Mouse (Mus musculus): ENCODE measurements around the gene Mrpl16. TPM values are rescaled to one million over a fixed set of nuclear protein-coding genes. Genes with fewer than 3 reads are reported as not detected.

Mrpl16 gene
- polyA plus RNA-seq, 1 experiment from 2014 or later = 53.7 TPM

DNA sequence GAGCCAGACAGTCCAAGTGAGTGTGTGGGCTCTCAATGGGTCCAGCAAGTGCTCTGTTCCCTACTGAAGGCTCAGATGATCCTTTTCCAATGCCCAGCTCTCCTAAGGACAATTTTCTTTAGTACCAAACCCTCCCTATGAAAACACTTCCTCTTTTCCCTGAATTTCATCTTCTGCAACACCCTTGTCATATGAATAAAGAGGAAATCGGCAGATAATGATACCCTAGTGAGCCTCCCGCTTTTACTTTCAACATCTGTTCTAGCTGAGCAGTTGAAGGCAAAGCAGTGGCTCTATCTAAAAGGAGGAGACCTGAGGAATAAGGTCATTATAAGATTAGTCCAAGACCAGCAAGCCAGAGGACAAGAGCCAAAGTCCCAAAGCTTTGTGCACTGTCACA is 38.3 kb downstream of the Mrpl16 start:
- Histone ChIP-seq H3K4me3 (ENCODE audit: low read depth, low read length) (no peak overlapping the region), H3K9ac (replicated peaks; ENCODE audit: low read length) (no peak overlapping the region), H3K4me1 (ENCODE audit: control insufficient read depth, insufficient read depth, low read length) (no peaks in the 10 kb centered on the region), H3K4me2 (ENCODE audit: low read depth, low read length) (no peak overlapping the region), H3K36me3 (replicated peaks; ENCODE audit: control insufficient read depth, insufficient read depth, low read depth, low read length) (no peaks in the 10 kb centered on the region), H3K27ac (replicated peaks; ENCODE audit: low read depth, low read length) (no peak overlapping the region), H3K9me3 (replicated peaks; ENCODE audit: control insufficient read depth, low read length) (no peaks in the 10 kb centered on the region), H3K27me3 (ENCODE audit: control insufficient read depth, insufficient read depth, low read length) (no peaks in the 10 kb centered on the region)
- DNase-seq (ENCODE audit: low spot score) (no peak), ATAC-seq (replicated peaks; ENCODE audit: insufficient number of reproducible peaks, low FRiP score, low TSS enrichment, low read depth) (no peak)
- 83% methylated on average over 2 of the region's 2 CpGs for WGBS

GRCm38 (mm10) chr19:11810003-11810758 is 40.0 kb downstream of the Mrpl16 start:
- H3K4me1 ChIP-seq (ENCODE audit: control insufficient read depth, insufficient read depth, low read length) = no peaks in the 10 kb centered on the region
- H3K9ac ChIP-seq (replicated peaks; ENCODE audit: low read length) = no peak overlapping the region
- ATAC-seq (replicated peaks; ENCODE audit: insufficient number of reproducible peaks, low FRiP score, low TSS enrichment, low read depth) (no peak), DNase-seq (ENCODE audit: low spot score) (no peak)
- H3K27me3 ChIP-seq (ENCODE audit: control insufficient read depth, insufficient read depth, low read length) = no peaks in the 10 kb centered on the region
- H3K4me3 ChIP-seq (ENCODE audit: low read depth, low read length) = no peak overlapping the region
- H3K36me3 ChIP-seq (replicated peaks; ENCODE audit: control insufficient read depth, insufficient read depth, low read depth, low read length) = no peaks in the 10 kb centered on the region
- 82% methylated on average over 5 of the region's 5 CpGs for WGBS
- no peak overlapping the region for H3K4me2 ChIP-seq (ENCODE audit: low read depth, low read length)
- no peak overlapping the region for H3K27ac ChIP-seq (replicated peaks; ENCODE audit: low read depth, low read length)
- no peaks in the 10 kb centered on the region for H3K9me3 ChIP-seq (replicated peaks; ENCODE audit: control insufficient read depth, low read length)

GRCm38 (mm10) chr19:11810856-11811255 is 40.7 kb downstream of the Mrpl16 start:
- Histone ChIP-seq H3K36me3 (replicated peaks; ENCODE audit: control insufficient read depth, insufficient read depth, low read depth, low read length) (no peaks in the 10 kb centered on the region), H3K27ac (replicated peaks; ENCODE audit: low read depth, low read length) (no peak overlapping the region), H3K27me3 (ENCODE audit: control insufficient read depth, insufficient read depth, low read length) (no peaks in the 10 kb centered on the region), H3K9me3 (replicated peaks; ENCODE audit: control insufficient read depth, low read length) (no peaks in the 10 kb centered on the region), H3K4me1 (ENCODE audit: control insufficient read depth, insufficient read depth, low read length) (no peaks in the 10 kb centered on the region), H3K4me2 (ENCODE audit: low read depth, low read length) (no peak overlapping the region), H3K4me3 (ENCODE audit: low read depth, low read length) (no peak overlapping the region), H3K9ac (replicated peaks; ENCODE audit: low read length) (no peak overlapping the region)
- WGBS = 69% methylated on average over 1 of the region's 1 CpGs
- ATAC-seq (replicated peaks; ENCODE audit: insufficient number of reproducible peaks, low FRiP score, low TSS enrichment, low read depth) (no peak), DNase-seq (ENCODE audit: low spot score) (no peak)

- H3K4me1 ChIP-seq (ENCODE audit: control insufficient read depth, insufficient read depth, low read length) = no peaks in the 10 kb centered on the region
- H3K4me3 ChIP-seq (ENCODE audit: low read depth, low read length) = no peak overlapping the region
- peak; percentile 84 for ATAC-seq (replicated peaks; ENCODE audit: insufficient number of reproducible peaks, low FRiP score, low TSS enrichment, low read depth)
- H3K9me3 ChIP-seq (replicated peaks; ENCODE audit: control insufficient read depth, low read length) = no peaks in the 10 kb centered on the region
- H3K36me3 ChIP-seq (replicated peaks; ENCODE audit: control insufficient read depth, insufficient read depth, low read depth, low read length) = no peaks in the 10 kb centered on the region
- H3K27me3 ChIP-seq (ENCODE audit: control insufficient read depth, insufficient read depth, low read length) = no peaks in the 10 kb centered on the region; the same call in 1 of the 2 replicates
- H3K4me2 ChIP-seq (ENCODE audit: low read depth, low read length) = no peak overlapping the region
- 47% methylated on average over 5 of the region's 5 CpGs for WGBS
- H3K9ac ChIP-seq (replicated peaks; ENCODE audit: low read length) = no peak overlapping the region
- no peak overlapping the region for H3K27ac ChIP-seq (replicated peaks; ENCODE audit: low read depth, low read length)
- peak; percentile 54 for DNase-seq (ENCODE audit: low spot score)
These were observed 41.6 kb downstream of the Mrpl16 start for GRCm38 (mm10) chr19:11811688-11812365.

- ATAC-seq (replicated peaks; ENCODE audit: insufficient number of reproducible peaks, low FRiP score, low TSS enrichment, low read depth) = no peak
- WGBS = 78% methylated on average over 4 of the region's 4 CpGs
- H3K27ac ChIP-seq (replicated peaks; ENCODE audit: low read depth, low read length) = no peak overlapping the region
These were observed 42.9 kb downstream of the Mrpl16 start for GRCm38 (mm10) chr19:11813136-11813535.

DNA sequence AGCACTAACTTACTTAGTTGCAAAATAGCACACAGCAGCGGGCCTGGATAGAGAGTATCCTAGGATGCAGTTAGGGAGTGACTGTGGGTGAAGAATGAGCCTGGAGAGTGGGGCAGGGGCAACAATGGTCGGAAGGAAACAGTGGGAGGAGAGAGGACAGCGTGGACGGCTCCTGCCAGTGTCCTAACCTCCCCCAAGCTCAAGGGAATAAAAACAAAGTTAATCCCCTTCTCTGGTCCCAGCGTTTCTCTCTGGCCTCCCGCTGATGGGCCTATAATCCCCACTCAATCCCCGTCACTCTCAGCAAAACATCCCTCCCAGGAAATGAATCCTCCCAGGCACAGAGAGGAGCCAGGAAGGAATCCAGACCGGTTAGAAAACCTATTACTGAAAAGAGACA is 43.5 kb downstream of the Mrpl16 start:
- 12% methylated on average over 8 of the region's 8 CpGs for WGBS
- no peak overlapping the region for H3K9ac ChIP-seq (replicated peaks; ENCODE audit: low read length)
- no peak for ATAC-seq (replicated peaks; ENCODE audit: insufficient number of reproducible peaks, low FRiP score, low TSS enrichment, low read depth)
- no peak overlapping the region for H3K4me2 ChIP-seq (ENCODE audit: low read depth, low read length)
- H3K27ac ChIP-seq (replicated peaks; ENCODE audit: low read depth, low read length) = no peak overlapping the region
- H3K4me3 ChIP-seq (ENCODE audit: low read depth, low read length) = no peak overlapping the region
- DNase-seq (ENCODE audit: low spot score) = no peak
- H3K27me3 ChIP-seq (ENCODE audit: control insufficient read depth, insufficient read depth, low read length) = peaks cover 10% of the 10 kb centered on the region
- H3K4me1 ChIP-seq (ENCODE audit: control insufficient read depth, insufficient read depth, low read length) = peaks cover 2% of the 10 kb centered on the region
- no peaks in the 10 kb centered on the region for H3K9me3 ChIP-seq (replicated peaks; ENCODE audit: control insufficient read depth, low read length)
- H3K36me3 ChIP-seq (replicated peaks; ENCODE audit: control insufficient read depth, insufficient read depth, low read depth, low read length) = no peaks in the 10 kb centered on the region

More at GRCm38 (mm10) chr19:11813136-11813535, 42.9 kb downstream of the Mrpl16 start:
- H3K4me1 ChIP-seq (ENCODE audit: control insufficient read depth, insufficient read depth, low read length) = peaks cover 1% of the 10 kb centered on the region
- H3K9me3 ChIP-seq (replicated peaks; ENCODE audit: control insufficient read depth, low read length) = no peaks in the 10 kb centered on the region
- H3K9ac ChIP-seq (replicated peaks; ENCODE audit: low read length) = no peak overlapping the region
- H3K4me3 ChIP-seq (ENCODE audit: low read depth, low read length) = no peak overlapping the region
- H3K4me2 ChIP-seq (ENCODE audit: low read depth, low read length) = no peak overlapping the region
- no peak for DNase-seq (ENCODE audit: low spot score)
- H3K27me3 ChIP-seq (ENCODE audit: control insufficient read depth, insufficient read depth, low read length) = peaks cover 5% of the 10 kb centered on the region
- H3K36me3 ChIP-seq (replicated peaks; ENCODE audit: control insufficient read depth, insufficient read depth, low read depth, low read length) = no peaks in the 10 kb centered on the region

- no peak for ATAC-seq (replicated peaks; ENCODE audit: insufficient number of reproducible peaks, low FRiP score, low TSS enrichment, low read depth)
- no peak overlapping the region for H3K27ac ChIP-seq (replicated peaks; ENCODE audit: low read depth, low read length)
- WGBS = 80% methylated on average over 6 of the region's 6 CpGs
- no peak overlapping the region for H3K9ac ChIP-seq (replicated peaks; ENCODE audit: low read length)
- no peak for DNase-seq (ENCODE audit: low spot score)
- no peak overlapping the region for H3K4me3 ChIP-seq (ENCODE audit: low read depth, low read length)
- no peak overlapping the region for H3K4me2 ChIP-seq (ENCODE audit: low read depth, low read length)
- no peaks in the 10 kb centered on the region for H3K9me3 ChIP-seq (replicated peaks; ENCODE audit: control insufficient read depth, low read length)
- peaks cover 2% of the 10 kb centered on the region for H3K4me1 ChIP-seq (ENCODE audit: control insufficient read depth, insufficient read depth, low read length)
- peaks cover 18% of the 10 kb centered on the region for H3K27me3 ChIP-seq (ENCODE audit: control insufficient read depth, insufficient read depth, low read length)
- H3K36me3 ChIP-seq (replicated peaks; ENCODE audit: control insufficient read depth, insufficient read depth, low read depth, low read length) = no peaks in the 10 kb centered on the region
These were observed 44.6 kb downstream of the Mrpl16 start for GRCm38 (mm10) chr19:11814742-11815333.

DNA sequence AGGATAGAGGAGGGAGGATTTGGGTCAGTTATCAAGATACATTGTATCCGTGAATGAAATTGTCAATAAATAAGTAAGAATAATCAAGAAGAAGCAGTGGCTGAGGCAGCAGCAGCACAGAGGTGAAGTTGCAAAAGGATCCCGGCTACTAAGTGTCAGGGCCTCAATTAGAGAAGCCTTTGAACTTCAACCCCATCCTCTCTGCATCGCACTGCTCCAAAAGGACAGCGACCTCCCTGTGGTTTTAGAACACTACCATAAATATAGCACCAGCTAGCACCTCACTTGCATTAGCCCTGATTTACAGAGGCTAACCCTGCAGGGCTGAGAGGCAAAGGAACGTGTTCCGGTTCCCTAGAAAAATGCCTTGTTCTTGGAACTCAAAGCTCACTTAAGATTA is 46.5 kb downstream of the Mrpl16 start:
- WGBS = 43% methylated on average over 6 of the region's 6 CpGs
- no peak overlapping the region for H3K9ac ChIP-seq (replicated peaks; ENCODE audit: low read length)
- no peak overlapping the region for H3K27ac ChIP-seq (replicated peaks; ENCODE audit: low read depth, low read length)
- peaks cover 18% of the 10 kb centered on the region for H3K27me3 ChIP-seq (ENCODE audit: control insufficient read depth, insufficient read depth, low read length)
- ATAC-seq (replicated peaks; ENCODE audit: insufficient number of reproducible peaks, low FRiP score, low TSS enrichment, low read depth) (no peak), DNase-seq (ENCODE audit: low spot score) (no peak)
- H3K9me3 ChIP-seq (replicated peaks; ENCODE audit: control insufficient read depth, low read length) = no peaks in the 10 kb centered on the region
- H3K4me2 ChIP-seq (ENCODE audit: low read depth, low read length) = no peak overlapping the region
- H3K4me1 ChIP-seq (ENCODE audit: control insufficient read depth, insufficient read depth, low read length) = peaks cover 2% of the 10 kb centered on the region
- no peaks in the 10 kb centered on the region for H3K36me3 ChIP-seq (replicated peaks; ENCODE audit: control insufficient read depth, insufficient read depth, low read depth, low read length)
- no peak overlapping the region for H3K4me3 ChIP-seq (ENCODE audit: low read depth, low read length)

All from embryonic facial prominence, embryonic 11.5 days (tissue).